Mouse (Mus musculus): ENCODE results near the gene Braf. TPM values are rescaled to one million over a fixed set of nuclear protein-coding genes. Genes with fewer than 3 reads are reported as not detected.
"Not testable (repeated sequence)": the region's sequence is repeated elsewhere in the genome, so short reads cannot be mapped to it uniquely, and the experiment has no call there.

Gene Braf
- 14.2 and 16.7 TPM in 2 replicates for polyA plus RNA-seq (2015; fragmentation: Nextera tagmentation; extraction: Ambion mirVana)

GRCm38 (mm10) chr6:39724866-39725711 lies at the start of gene Braf:
Braf (minus strand) TSS chr6:39725463.
- H3K27ac ChIP-seq = peak within 1 kb of the TSS; percentile 97
- peak within 1 kb of the TSS; percentile 61 for H3K4me2 ChIP-seq
- no peaks in the 10 kb centered on the region for H3K36me3 ChIP-seq
- peaks cover 12% of the 10 kb centered on the region; the same call in 1 of the 2 replicates for H3K4me1 ChIP-seq
- H3K9ac ChIP-seq = peak within 1 kb of the TSS; percentile 89
- under 1% methylated on average over 44 of the region's 101 CpGs for WGBS
- H3K27me3 ChIP-seq (replicated peaks) = no peaks in the 10 kb centered on the region
- ATAC-seq (ENCODE audit: insufficient read depth, low FRiP score, low read depth) = peak; percentile 89
- H3K9me3 ChIP-seq = no peaks in the 10 kb centered on the region
- H3K4me3 ChIP-seq (replicated peaks) = peak within 1 kb of the TSS; percentile 98

- Histone ChIP-seq H3K9me3 (no peaks in the 10 kb centered on the region), H3K4me2 (no peak overlapping the region), H3K27ac (no peak overlapping the region), H3K4me3 (replicated peaks) (no peak overlapping the region), H3K36me3 (no peaks in the 10 kb centered on the region), H3K4me1 (no peaks in the 10 kb centered on the region), H3K9ac (no peak overlapping the region), H3K27me3 (replicated peaks) (no peaks in the 10 kb centered on the region)
- 70% methylated on average over 9 of the region's 9 CpGs for WGBS
- no peak for ATAC-seq (ENCODE audit: insufficient read depth, low FRiP score, low read depth)
Observed at GRCm38 (mm10) chr6:39775029-39775428, 49.8 kb upstream of the Braf start.

- Histone ChIP-seq H3K36me3 (no peaks in the 10 kb centered on the region), H3K4me3 (replicated peaks) (no peak overlapping the region), H3K9ac (no peak overlapping the region), H3K4me1 (no peaks in the 10 kb centered on the region), H3K27me3 (replicated peaks) (no peaks in the 10 kb centered on the region), H3K9me3 (no peaks in the 10 kb centered on the region), H3K4me2 (no peak overlapping the region), H3K27ac (no peak overlapping the region)
- 89% methylated on average over 2 of the region's 2 CpGs for WGBS
- ATAC-seq (ENCODE audit: insufficient read depth, low FRiP score, low read depth) = no peak
Observed at GRCm38 (mm10) chr6:39757229-39757628, 32.0 kb upstream of the Braf start.

GRCm38 (mm10) chr6:39749881-39750280 lies 24.6 kb upstream of the Braf start:
- H3K4me3 ChIP-seq (replicated peaks) = no peak overlapping the region
- H3K27ac ChIP-seq = no peak overlapping the region
- no peak overlapping the region for H3K4me2 ChIP-seq
- H3K9ac ChIP-seq = no peak overlapping the region
- no peaks in the 10 kb centered on the region for H3K36me3 ChIP-seq
- 30% methylated on average over 6 of the region's 6 CpGs for WGBS
- no peaks in the 10 kb centered on the region for H3K27me3 ChIP-seq (replicated peaks)
- H3K4me1 ChIP-seq = no peaks in the 10 kb centered on the region
- H3K9me3 ChIP-seq = no peaks in the 10 kb centered on the region
- ATAC-seq (ENCODE audit: insufficient read depth, low FRiP score, low read depth) = no peak

- no peaks in the 10 kb centered on the region for H3K9me3 ChIP-seq
- H3K4me3 ChIP-seq (replicated peaks) = no peak overlapping the region
- no peaks in the 10 kb centered on the region for H3K4me1 ChIP-seq
- H3K9ac ChIP-seq = no peak overlapping the region
- no peak overlapping the region for H3K4me2 ChIP-seq
- H3K27ac ChIP-seq = no peak overlapping the region
- 58% methylated on average over 1 of the region's 1 CpGs for WGBS
- H3K27me3 ChIP-seq (replicated peaks) = no peaks in the 10 kb centered on the region
- ATAC-seq (ENCODE audit: insufficient read depth, low FRiP score, low read depth) = no peak
- H3K36me3 ChIP-seq = no peaks in the 10 kb centered on the region
Observed at GRCm38 (mm10) chr6:39747094-39747493, 21.8 kb upstream of the Braf start.

- 100% methylated on average over 1 of the region's 1 CpGs for WGBS
- no peak overlapping the region for H3K9ac ChIP-seq
- H3K4me2 ChIP-seq = no peak overlapping the region
- H3K27me3 ChIP-seq (replicated peaks) = no peaks in the 10 kb centered on the region
- no peak for ATAC-seq (ENCODE audit: insufficient read depth, low FRiP score, low read depth)
- H3K27ac ChIP-seq = no peak overlapping the region
- H3K4me1 ChIP-seq = no peaks in the 10 kb centered on the region
- no peaks in the 10 kb centered on the region for H3K36me3 ChIP-seq
- H3K9me3 ChIP-seq = no peaks in the 10 kb centered on the region
- H3K4me3 ChIP-seq (replicated peaks) = no peak overlapping the region
Observed at GRCm38 (mm10) chr6:39745456-39745855, 20.2 kb upstream of the Braf start.

GRCm38 (mm10) chr6:39739698-39740097 lies 14.4 kb upstream of the Braf start:
- H3K4me2 ChIP-seq; H3K4me3 ChIP-seq (replicated peaks); H3K27me3 ChIP-seq (replicated peaks); H3K27ac ChIP-seq; H3K36me3 ChIP-seq; ATAC-seq (ENCODE audit: insufficient read depth, low FRiP score, low read depth); H3K4me1 ChIP-seq; H3K9ac ChIP-seq; H3K9me3 ChIP-seq: not testable (repeated sequence)
- 91% methylated on average over 9 of the region's 9 CpGs for WGBS

- Histone ChIP-seq H3K36me3 (no peaks in the 10 kb centered on the region), H3K4me1 (peaks cover 8% of the 10 kb centered on the region; the same call in 1 of the 2 replicates), H3K9me3 (no peaks in the 10 kb centered on the region), H3K27me3 (replicated peaks) (no peaks in the 10 kb centered on the region), H3K27ac (no peak overlapping the region), H3K4me2 (no peak overlapping the region), H3K4me3 (replicated peaks) (no peak overlapping the region), H3K9ac (no peak overlapping the region)
- 76% methylated on average over 5 of the region's 5 CpGs for WGBS
- no peak for ATAC-seq (ENCODE audit: insufficient read depth, low FRiP score, low read depth)
Observed at GRCm38 (mm10) chr6:39728095-39728494, 2.8 kb upstream of the Braf start.

GRCm38 (mm10) chr6:39726149-39726548 lies 886 bp upstream of the Braf start:
- no peak overlapping the region for H3K4me3 ChIP-seq (replicated peaks)
- H3K27ac ChIP-seq = no peak overlapping the region
- WGBS = 73% methylated on average over 3 of the region's 3 CpGs
- no peak overlapping the region for H3K4me2 ChIP-seq
- ATAC-seq (ENCODE audit: insufficient read depth, low FRiP score, low read depth) = no peak
- H3K27me3 ChIP-seq (replicated peaks) = no peaks in the 10 kb centered on the region
- H3K9ac ChIP-seq = no peak overlapping the region
- H3K36me3 ChIP-seq = no peaks in the 10 kb centered on the region
- no peaks in the 10 kb centered on the region for H3K9me3 ChIP-seq
- peaks cover 12% of the 10 kb centered on the region; the same call in 1 of the 2 replicates for H3K4me1 ChIP-seq

- H3K9ac ChIP-seq = peak overlapping the region; percentile 89
- peak overlapping the region; percentile 98 for H3K4me3 ChIP-seq (replicated peaks)
- H3K9me3 ChIP-seq = no peaks in the 10 kb centered on the region
- H3K36me3 ChIP-seq = no peaks in the 10 kb centered on the region
- no peaks in the 10 kb centered on the region for H3K27me3 ChIP-seq (replicated peaks)
- 0% methylated on average over 12 of the region's 12 CpGs for WGBS
- H3K4me1 ChIP-seq = peaks cover 12% of the 10 kb centered on the region; the same call in 1 of the 2 replicates
- peak overlapping the region; percentile 61 for H3K4me2 ChIP-seq
- H3K27ac ChIP-seq = peak overlapping the region; percentile 97
- peak; percentile 43 for ATAC-seq (ENCODE audit: insufficient read depth, low FRiP score, low read depth)
Observed at GRCm38 (mm10) chr6:39724542-39724865, 759 bp downstream of the Braf start.

GRCm38 (mm10) chr6:39724071-39724470 lies 1.2 kb downstream of the Braf start:
- Histone ChIP-seq H3K4me1 (peaks cover 12% of the 10 kb centered on the region; the same call in 1 of the 2 replicates), H3K27me3 (replicated peaks) (no peaks in the 10 kb centered on the region), H3K27ac (no peak overlapping the region), H3K4me3 (replicated peaks) (peak overlapping the region; percentile 98), H3K4me2 (peak overlapping the region; percentile 61), H3K36me3 (no peaks in the 10 kb centered on the region), H3K9me3 (no peaks in the 10 kb centered on the region), H3K9ac (peak overlapping the region; percentile 89; the same call in 1 of the 2 replicates)
- no peak for ATAC-seq (ENCODE audit: insufficient read depth, low FRiP score, low read depth)
- 2% methylated on average over 7 of the region's 7 CpGs for WGBS

GRCm38 (mm10) chr6:39718567-39718966 lies 6.7 kb downstream of the Braf start:
- Histone ChIP-seq H3K4me1 (0 out of 2 replicates have a peak, but pooled peaks cover 7% of the 10 kb centered on the region), H3K4me3 (replicated peaks) (no peak overlapping the region), H3K27ac (no peak overlapping the region), H3K9me3 (no peaks in the 10 kb centered on the region), H3K4me2 (no peak overlapping the region), H3K27me3 (replicated peaks) (no peaks in the 10 kb centered on the region), H3K36me3 (no peaks in the 10 kb centered on the region), H3K9ac (no peak overlapping the region)
- ATAC-seq (ENCODE audit: insufficient read depth, low FRiP score, low read depth) = no peak
- 77% methylated on average over 6 of the region's 6 CpGs for WGBS

Measured in stomach, embryonic 15.5 days (tissue).